Mouse (Mus musculus): Measurements from ENCODE around the gene Camk2d. TPM values are rescaled to one million over a fixed set of nuclear protein-coding genes. Genes with fewer than 3 reads are reported as not detected.
A peak's percentile ranks its signal among the peaks of the same experiment; 100 is the strongest.

Camk2d gene
- total and polyA plus RNA-seq, 3 experiments, result 66.1 to 80.4 (median 77.3) TPM

DNA sequence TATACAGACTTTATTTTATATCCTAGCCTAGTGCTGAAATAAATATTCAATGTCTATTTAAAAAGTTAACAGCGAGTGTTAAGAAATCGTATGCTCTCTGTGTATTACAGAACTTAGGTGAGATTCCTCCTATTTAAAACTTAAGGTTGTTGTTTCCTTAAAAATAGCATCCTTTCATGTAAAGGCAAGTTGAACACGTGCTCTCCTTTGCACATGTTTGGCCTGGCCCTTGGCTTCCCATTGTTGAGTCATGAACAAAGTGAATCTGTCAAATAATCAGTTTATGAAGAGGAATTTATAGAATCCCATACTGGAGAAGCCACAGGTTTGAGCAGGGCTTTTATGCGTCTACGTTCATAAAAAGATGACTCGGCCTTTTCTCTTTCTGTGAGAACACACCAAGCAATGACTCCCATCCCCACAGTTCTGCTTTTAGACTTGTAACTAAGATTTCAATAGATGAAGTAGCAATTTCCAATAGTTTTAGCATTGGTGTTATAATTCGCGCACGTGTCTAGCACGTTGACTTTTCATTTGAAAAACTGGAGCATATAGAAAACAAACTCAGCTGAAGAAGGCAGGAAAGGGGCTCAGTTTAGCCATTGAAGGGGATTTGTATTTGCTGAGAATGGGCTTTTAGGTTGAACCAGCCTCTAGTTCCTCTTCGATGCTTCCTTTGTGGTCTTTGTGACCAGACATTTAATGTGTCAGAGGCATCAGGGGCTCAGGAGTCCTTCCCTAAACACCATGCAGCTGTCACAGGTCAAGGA, 29.1 kb downstream of the Camk2d start:
- Histone ChIP-seq H3K9me3 (replicated peaks; ENCODE audit: low read length) (no peaks in the 10 kb centered on the region), H3K79me2 (replicated peaks; ENCODE audit: control insufficient read depth, extremely low read depth, insufficient read depth, poor library complexity, severe bottlenecking) (peaks cover 72% of the 10 kb centered on the region), H3K4me3 (replicated peaks in 1 of 3; ENCODE audit: low read depth in 2 of 3, low read length in 2 of 3, poor library complexity in 1 of 3) (no peak overlapping the region), H3K27me3 (replicated peaks) (no peaks in the 10 kb centered on the region), H3K27ac (ENCODE audit: insufficient read depth, low read depth) (peak overlapping the region; percentile 28), H3K4me2 (ENCODE audit: insufficient read depth, low read depth, poor library complexity, severe bottlenecking) (peak overlapping the region; percentile 31), H3K36me3 (replicated peaks in 1 of 2; ENCODE audit: control insufficient read depth in 1 of 2, insufficient read depth in 1 of 2, low read length in 1 of 2) (peaks cover 0 to 22% of the 10 kb centered on the region in 2 experiments), H3K4me1 (ENCODE audit: control insufficient read depth in 1 of 2, insufficient read depth in 2 of 2) (peaks cover 29 to 90% of the 10 kb centered on the region in 2 experiments), H3K9ac (ENCODE audit: insufficient read depth, low read depth) (0 out of 2 replicates have a peak overlapping the region, but pooled peaks have one; percentile 39)
- in situ Hi-C loops (cut with MboI; ENCODE audit: low pct_ligation_motif_present, low pct_unique_long_range_greater_than_20kb, low sequenced_read_pairs) (no loop called here), dilution Hi-C loops (cut with MboI; ENCODE audit: extremely low pct_ligation_motif_present, extremely low pct_unique_long_range_greater_than_20kb, low sequenced_read_pairs) (no loop called here)
- DNase-seq (ENCODE audit: extremely low read depth), result no peak
- TF ChIP-seq IRF4 (IDR thresholded peaks at IDR 0.05; ENCODE audit: low read depth, low read length) (no peak), MAX (IDR thresholded peaks at IDR 0.05; ENCODE audit: low read length) (peak; percentile 95), E2F4 (IDR thresholded peaks at IDR 0.05; ENCODE audit: insufficient replicate concordance, low read depth, low read length) (no peak), MYC (IDR thresholded peaks at IDR 0.05; ENCODE audit: low read depth, low read length) (peak; percentile 98), POLR2A (IDR thresholded peaks at IDR 0.05; ENCODE audit: low read depth, low read length) (no peak), ZKSCAN1 (IDR thresholded peaks at IDR 0.05; ENCODE audit: borderline replicate concordance, low read depth, low read length) (no peak), SIN3A (IDR thresholded peaks at IDR 0.05; ENCODE audit: low read length) (no peak), BHLHE40 (IDR thresholded peaks at IDR 0.05; ENCODE audit: low read depth, low read length) (peak; percentile 45; the same call in 1 of the 2 replicates), POLR2AphosphoS2 (IDR thresholded peaks at IDR 0.05; ENCODE audit: low read depth, low read length) (no peak), CHD2 (IDR thresholded peaks at IDR 0.05; ENCODE audit: low read length) (no peak), NELFE (IDR thresholded peaks at IDR 0.05; ENCODE audit: low read depth, low read length) (no peak), ZMIZ1 (IDR thresholded peaks at IDR 0.05; ENCODE audit: low read depth, low read length) (no peak), MAFK (IDR thresholded peaks at IDR 0.05; ENCODE audit: insufficient replicate concordance, low read length) (0 out of 2 replicates have a peak, but pooled peaks have one; percentile 35), CTCF (conservative IDR thresholded peaks at IDR 0.05 in 1 of 2, IDR thresholded peaks at IDR 0.05 in 1 of 2; ENCODE audit: low read depth in 2 of 2, low read length in 2 of 2) (no peak), TCF12 (IDR thresholded peaks at IDR 0.05; ENCODE audit: low read depth, low read length) (no peak)

DNA sequence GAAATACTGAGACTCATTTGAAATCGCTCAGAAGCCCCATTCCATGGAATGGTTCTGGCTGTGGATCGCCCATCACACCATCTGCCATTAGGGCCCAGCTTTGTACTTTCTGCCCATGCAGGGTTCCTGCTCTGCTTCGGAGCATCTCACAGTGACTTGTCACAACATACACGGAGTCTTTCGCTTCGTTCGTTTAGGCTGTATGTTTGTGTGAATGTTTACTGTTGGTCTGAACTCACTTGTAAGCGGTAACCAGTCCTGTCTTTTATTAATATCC, 29.6 kb downstream of the Camk2d start:
- Histone ChIP-seq H3K27me3 (replicated peaks) (no peaks in the 10 kb centered on the region), H3K4me3 (replicated peaks in 1 of 3; ENCODE audit: low read depth in 2 of 3, low read length in 2 of 3, poor library complexity in 1 of 3) (no peak overlapping the region), H3K4me2 (ENCODE audit: insufficient read depth, low read depth, poor library complexity, severe bottlenecking) (no peak overlapping the region; the same call in 1 of the 2 replicates), H3K79me2 (replicated peaks; ENCODE audit: control insufficient read depth, extremely low read depth, insufficient read depth, poor library complexity, severe bottlenecking) (peaks cover 72% of the 10 kb centered on the region), H3K9ac (ENCODE audit: insufficient read depth, low read depth) (peak overlapping the region; percentile 39; the same call in 1 of the 2 replicates), H3K27ac (ENCODE audit: insufficient read depth, low read depth) (peak overlapping the region; percentile 28), H3K9me3 (replicated peaks; ENCODE audit: low read length) (no peaks in the 10 kb centered on the region), H3K36me3 (replicated peaks in 1 of 2; ENCODE audit: control insufficient read depth in 1 of 2, insufficient read depth in 1 of 2, low read length in 1 of 2) (peaks cover 0 to 21% of the 10 kb centered on the region in 2 experiments), H3K4me1 (ENCODE audit: control insufficient read depth in 1 of 2, insufficient read depth in 2 of 2) (peaks cover 30 to 90% of the 10 kb centered on the region in 2 experiments)
- TF ChIP-seq ZKSCAN1 (IDR thresholded peaks at IDR 0.05; ENCODE audit: borderline replicate concordance, low read depth, low read length), result no peak
- TF ChIP-seq E2F4 (IDR thresholded peaks at IDR 0.05; ENCODE audit: insufficient replicate concordance, low read depth, low read length), result no peak
- TF ChIP-seq USF2 (conservative IDR thresholded peaks at IDR 0.05; ENCODE audit: low read depth, low read length), result no peak
- TF ChIP-seq MAZ (IDR thresholded peaks at IDR 0.05; ENCODE audit: low read depth, low read length), result no peak
- no peak for TF ChIP-seq RAD21 (IDR thresholded peaks at IDR 0.05; ENCODE audit: low read depth, low read length)
- TF ChIP-seq POLR2AphosphoS2 (IDR thresholded peaks at IDR 0.05; ENCODE audit: low read depth, low read length), result no peak
- TF ChIP-seq JUN (IDR thresholded peaks at IDR 0.05; ENCODE audit: insufficient read depth, low read depth, low read length), result no peak
- TF ChIP-seq MAX (IDR thresholded peaks at IDR 0.05; ENCODE audit: low read length), result no peak
- no peak for TF ChIP-seq PAX5 (IDR thresholded peaks at IDR 0.05; ENCODE audit: low read length)
- no peak for TF ChIP-seq SIN3A (IDR thresholded peaks at IDR 0.05; ENCODE audit: low read length)
- no peak for TF ChIP-seq ZNF384 (IDR thresholded peaks at IDR 0.05; ENCODE audit: low read depth, low read length)
- TF ChIP-seq NELFE (IDR thresholded peaks at IDR 0.05; ENCODE audit: low read depth, low read length), result no peak
- no peak for TF ChIP-seq ETS1 (conservative IDR thresholded peaks at IDR 0.05; ENCODE audit: low read depth, low read length)
- no peak for TF ChIP-seq CHD1 (IDR thresholded peaks at IDR 0.05; ENCODE audit: low read depth, low read length)
- TF ChIP-seq UBTF (IDR thresholded peaks at IDR 0.05; ENCODE audit: low read depth, low read length), result no peak
- no peak for TF ChIP-seq BHLHE40 (IDR thresholded peaks at IDR 0.05; ENCODE audit: low read depth, low read length)
- dilution Hi-C loops (cut with MboI; ENCODE audit: extremely low pct_ligation_motif_present, extremely low pct_unique_long_range_greater_than_20kb, low sequenced_read_pairs), result no loop called here
- DNase-seq (ENCODE audit: extremely low read depth), result peak; percentile 31
- in situ Hi-C loops (cut with MboI; ENCODE audit: low pct_ligation_motif_present, low pct_unique_long_range_greater_than_20kb, low sequenced_read_pairs), result no loop called here

All from CH12.LX (cell line).